9 mouse cellular contexts compared by ENCODE assay signal in genomic region chr17:12036205-12036604, GRCm38 (mm10).
DNase-seq lines count a peak whose midpoint lies in the region; ATAC-seq and TF ChIP-seq lines count a peak whose summit lies in the region.
"Had no signal": no experiment of that assay in that cellular context is flagged by ENCODE, and none has a peak within 500 bp of the region (broad histone marks: within the 10 kb centered on the region; RNA-seq: fewer than 3 reads in every experiment).

No protein-coding gene starts in this region.

- H3K36me3 ChIP-seq in hindbrain, embryonic 10.5 days, result no peaks in the 10 kb centered on the region
- H3K36me3 ChIP-seq in hindbrain, embryonic 13.5 days, result no peaks in the 10 kb centered on the region
- H3K36me3 ChIP-seq in ES-Bruce4 (ENCODE audit: control insufficient read depth, insufficient read depth, low read length, poor library complexity, severe bottlenecking), result no peaks in the 10 kb centered on the region
- no peaks in the 10 kb centered on the region for H3K36me3 ChIP-seq in splenic B cell, adult 2 months (ENCODE audit: control insufficient read depth, insufficient read depth, low read length, poor library complexity, severe bottlenecking)
- H3K36me3 ChIP-seq: embryonic facial prominence, embryonic 12.5 days had no signal

- H3K27me3 ChIP-seq in hindbrain, embryonic 10.5 days (ENCODE audit: insufficient read depth, poor library complexity, severe bottlenecking), result peaks cover 2% of the 10 kb centered on the region; the same call in 1 of the 2 replicates
- H3K27me3 ChIP-seq in hindbrain, embryonic 13.5 days, result peaks cover 8% of the 10 kb centered on the region; the same call in 1 of the 2 replicates
- no peaks in the 10 kb centered on the region for H3K27me3 ChIP-seq in ES-Bruce4 (ENCODE audit: control insufficient read depth, insufficient read depth, low read length, poor library complexity, severe bottlenecking)
- H3K27me3 ChIP-seq in splenic B cell, adult 2 months (ENCODE audit: control insufficient read depth, insufficient read depth, low read length, poor library complexity, severe bottlenecking), result no peaks in the 10 kb centered on the region

- TF ChIP-seq EP300 in ES-Bruce4 (IDR thresholded peaks at IDR 0.05; ENCODE audit: insufficient read depth, low read depth, low read length), result no peak

- peak; percentile 59 for DNase-seq in hindbrain, embryonic 10.5 days (ENCODE audit: low spot score)
- peak; percentile 36 for DNase-seq in cerebellum, adult 11-12 months
- DNase-seq in frontal cortex, postnatal 36 days (ENCODE audit: low spot score in 2 of 2), result peak; percentile 64 to 79
- peak; percentile 71 to 82 for DNase-seq in left cerebral cortex, adult 18-20 months (ENCODE audit: low spot score in 2 of 2)
- peak; percentile 67 for DNase-seq in mesoderm, embryonic 11.5 days (ENCODE audit: low read depth, low spot score)
- peak; percentile 68 for DNase-seq in splenic B cell, adult 2 months (ENCODE audit: low read depth, low spot score)

- H3K4me1 ChIP-seq in hindbrain, embryonic 10.5 days (replicated peaks), result peaks cover 13% of the 10 kb centered on the region
- H3K4me1 ChIP-seq in hindbrain, embryonic 13.5 days (replicated peaks), result peaks cover 12% of the 10 kb centered on the region
- no peaks in the 10 kb centered on the region for H3K4me1 ChIP-seq in ES-Bruce4 (ENCODE audit: control insufficient read depth, insufficient read depth, low read length)

- H3K27ac ChIP-seq in hindbrain, embryonic 10.5 days, result no peak overlapping the region
- H3K27ac ChIP-seq in hindbrain, embryonic 13.5 days, result no peak overlapping the region
- H3K27ac ChIP-seq in ES-Bruce4 (ENCODE audit: insufficient read depth, low read length), result no peak overlapping the region
- H3K27ac ChIP-seq: embryonic facial prominence, embryonic 12.5 days had no signal

- no peak overlapping the region for H3K4me3 ChIP-seq in hindbrain, embryonic 10.5 days
- no peak overlapping the region for H3K4me3 ChIP-seq in hindbrain, embryonic 13.5 days
- no peak overlapping the region for H3K4me3 ChIP-seq in ES-Bruce4 (ENCODE audit: low read depth, low read length)
- H3K4me3 ChIP-seq: embryonic facial prominence, embryonic 12.5 days had no signal

- H3K4me2 ChIP-seq in hindbrain, embryonic 13.5 days, result no peak overlapping the region
- H3K4me2 ChIP-seq: embryonic facial prominence, embryonic 12.5 days had no signal

- no peak for ATAC-seq in hindbrain, embryonic 13.5 days (ENCODE audit: low FRiP score)

- H3K9ac ChIP-seq in hindbrain, embryonic 13.5 days, result no peak overlapping the region
- H3K9ac ChIP-seq in ES-Bruce4 (ENCODE audit: low read depth, poor library complexity, severe bottlenecking), result no peak overlapping the region
- H3K9ac ChIP-seq: embryonic facial prominence, embryonic 12.5 days had no signal

- TF ChIP-seq POLR2A in ES-Bruce4 (IDR thresholded peaks at IDR 0.05; ENCODE audit: insufficient read depth, low read length), result no peak

- no peaks in the 10 kb centered on the region for H3K9me3 ChIP-seq in hindbrain, embryonic 10.5 days
- no peaks in the 10 kb centered on the region for H3K9me3 ChIP-seq in hindbrain, embryonic 13.5 days
- H3K9me3 ChIP-seq in ES-Bruce4 (replicated peaks; ENCODE audit: control insufficient read depth, insufficient read depth, low read length, poor library complexity, severe bottlenecking), result no peaks in the 10 kb centered on the region
- H3K9me3 ChIP-seq: embryonic facial prominence, embryonic 12.5 days had no signal

- TF ChIP-seq CTCF in ES-Bruce4 (IDR thresholded peaks at IDR 0.05; ENCODE audit: low read depth, low read length), result peak; percentile 84

- WGBS in hindbrain, embryonic 10.5 days, result 48% methylated on average over 6 of the region's 6 CpGs
- 47% methylated on average over 6 of the region's 6 CpGs for WGBS in hindbrain, embryonic 13.5 days
